Mouse (Mus musculus): Measurements from ENCODE around the gene E130208F15Rik. TPM values are rescaled to one million over a fixed set of nuclear protein-coding genes. Genes with fewer than 3 reads are reported as not detected.

The E130208F15Rik gene
- not detected in 2 replicates for polyA plus RNA-seq (2015; fragmentation: Nextera tagmentation; extraction: Ambion mirVana)

GRCm38 (mm10) chr7:30321539-30322284 is at the start of gene E130208F15Rik:
E130208F15Rik (plus strand) TSS chr7:30321740.
- Histone ChIP-seq H3K4me2 (peak within 1 kb of the TSS; percentile 79), H3K4me3 (replicated peaks) (peak within 1 kb of the TSS; percentile 91), H3K36me3 (peaks cover 4% of the 10 kb centered on the region; the same call in 1 of the 2 replicates), H3K9ac (replicated peaks) (peak within 1 kb of the TSS; percentile 80), H3K27ac (replicated peaks) (peak within 1 kb of the TSS; percentile 90), H3K9me3 (replicated peaks) (no peaks in the 10 kb centered on the region), H3K27me3 (replicated peaks) (peaks cover 7% of the 10 kb centered on the region; the same call in 1 of the 2 replicates), H3K4me1 (peaks cover 18% of the 10 kb centered on the region)
- under 1% methylated on average over 59 of the region's 63 CpGs for WGBS
- ATAC-seq (ENCODE audit: low FRiP score), result peak; percentile 70

- no peak overlapping the region for H3K27ac ChIP-seq (replicated peaks)
- no peak overlapping the region for H3K4me2 ChIP-seq
- H3K27me3 ChIP-seq (replicated peaks), result no peaks in the 10 kb centered on the region
- WGBS, result 79% methylated on average over 6 of the region's 6 CpGs
- ATAC-seq (ENCODE audit: low FRiP score), result no peak
- H3K4me1 ChIP-seq, result peaks cover 2% of the 10 kb centered on the region
- H3K9me3 ChIP-seq (replicated peaks), result no peaks in the 10 kb centered on the region
- H3K36me3 ChIP-seq, result no peaks in the 10 kb centered on the region
- H3K9ac ChIP-seq (replicated peaks), result no peak overlapping the region
- no peak overlapping the region for H3K4me3 ChIP-seq (replicated peaks)
Measured at GRCm38 (mm10) chr7:30274383-30274782, 47.2 kb upstream of the E130208F15Rik start.

- H3K4me2 ChIP-seq, result no peak overlapping the region
- WGBS, result 52% methylated on average over 2 of the region's 2 CpGs
- no peaks in the 10 kb centered on the region for H3K9me3 ChIP-seq (replicated peaks)
- no peaks in the 10 kb centered on the region for H3K36me3 ChIP-seq
- no peak overlapping the region for H3K27ac ChIP-seq (replicated peaks)
- H3K27me3 ChIP-seq (replicated peaks), result no peaks in the 10 kb centered on the region
- peaks cover 16% of the 10 kb centered on the region for H3K4me1 ChIP-seq
- H3K9ac ChIP-seq (replicated peaks), result no peak overlapping the region
- ATAC-seq (ENCODE audit: low FRiP score), result no peak
- 0 out of 2 replicates have a peak overlapping the region, but pooled peaks have one; percentile 75 for H3K4me3 ChIP-seq (replicated peaks)
Measured at GRCm38 (mm10) chr7:30278911-30279310, 42.6 kb upstream of the E130208F15Rik start.

- Histone ChIP-seq H3K27me3 (replicated peaks) (no peaks in the 10 kb centered on the region), H3K36me3 (no peaks in the 10 kb centered on the region), H3K9me3 (replicated peaks) (no peaks in the 10 kb centered on the region), H3K4me1 (peaks cover 16% of the 10 kb centered on the region), H3K9ac (replicated peaks) (peak overlapping the region; percentile 53; the same call in 1 of the 2 replicates), H3K4me2 (peak overlapping the region; percentile 98), H3K4me3 (replicated peaks) (peak overlapping the region; percentile 75), H3K27ac (replicated peaks) (no peak overlapping the region; the same call in 1 of the 2 replicates)
- no peak for ATAC-seq (ENCODE audit: low FRiP score)
- WGBS, result 0% methylated on average over 6 of the region's 6 CpGs
Measured at GRCm38 (mm10) chr7:30279536-30279935, 42.0 kb upstream of the E130208F15Rik start.

- peak; percentile 96 for ATAC-seq (ENCODE audit: low FRiP score)
- Histone ChIP-seq H3K36me3 (no peaks in the 10 kb centered on the region), H3K27me3 (replicated peaks) (no peaks in the 10 kb centered on the region), H3K4me3 (replicated peaks) (peak within 1 kb of the TSS; percentile 75), H3K27ac (replicated peaks) (peak within 1 kb of the TSS; percentile 97), H3K4me2 (peak within 1 kb of the TSS; percentile 98), H3K9ac (replicated peaks) (peak within 1 kb of the TSS; percentile 68), H3K4me1 (peaks cover 16% of the 10 kb centered on the region), H3K9me3 (replicated peaks) (no peaks in the 10 kb centered on the region)
- WGBS, result under 1% methylated on average over 48 of the region's 49 CpGs
Measured at GRCm38 (mm10) chr7:30279951-30280669, 41.4 kb upstream of the E130208F15Rik start, which contains the start of the genes Thap8 and Wdr62. Thap8 (plus strand) TSS chr7:30280094. Wdr62 (minus strand) TSS chr7:30280419.

GRCm38 (mm10) chr7:30280670-30281138 is 40.8 kb upstream of the E130208F15Rik start:
- Histone ChIP-seq H3K27ac (replicated peaks) (peak overlapping the region; percentile 97), H3K9me3 (replicated peaks) (no peaks in the 10 kb centered on the region), H3K27me3 (replicated peaks) (no peaks in the 10 kb centered on the region), H3K4me3 (replicated peaks) (peak overlapping the region; percentile 75), H3K4me2 (peak overlapping the region; percentile 98), H3K9ac (replicated peaks) (peak overlapping the region; percentile 68), H3K4me1 (peaks cover 16% of the 10 kb centered on the region), H3K36me3 (no peaks in the 10 kb centered on the region)
- under 1% methylated on average over 20 of the region's 20 CpGs for WGBS
- peak; percentile 90 for ATAC-seq (ENCODE audit: low FRiP score)

- H3K36me3 ChIP-seq, result no peaks in the 10 kb centered on the region
- ATAC-seq (ENCODE audit: low FRiP score), result no peak
- H3K27me3 ChIP-seq (replicated peaks), result no peaks in the 10 kb centered on the region
- peak overlapping the region; percentile 98 for H3K4me2 ChIP-seq
- WGBS, result 82% methylated on average over 4 of the region's 4 CpGs
- no peaks in the 10 kb centered on the region for H3K9me3 ChIP-seq (replicated peaks)
- peak overlapping the region; percentile 97 for H3K27ac ChIP-seq (replicated peaks)
- H3K4me1 ChIP-seq, result peaks cover 16% of the 10 kb centered on the region
- 0 out of 2 replicates have a peak overlapping the region, but pooled peaks have one; percentile 75 for H3K4me3 ChIP-seq (replicated peaks)
- no peak overlapping the region for H3K9ac ChIP-seq (replicated peaks)
Measured at GRCm38 (mm10) chr7:30281522-30281921, 40.0 kb upstream of the E130208F15Rik start.

GRCm38 (mm10) chr7:30282740-30283139 is 38.8 kb upstream of the E130208F15Rik start:
- H3K27ac ChIP-seq (replicated peaks), result no peak overlapping the region
- no peak overlapping the region for H3K4me2 ChIP-seq
- H3K9me3 ChIP-seq (replicated peaks), result no peaks in the 10 kb centered on the region
- H3K9ac ChIP-seq (replicated peaks), result no peak overlapping the region
- no peaks in the 10 kb centered on the region for H3K36me3 ChIP-seq
- H3K27me3 ChIP-seq (replicated peaks), result no peaks in the 10 kb centered on the region
- no peak overlapping the region for H3K4me3 ChIP-seq (replicated peaks)
- no peak for ATAC-seq (ENCODE audit: low FRiP score)
- peaks cover 16% of the 10 kb centered on the region for H3K4me1 ChIP-seq
- WGBS, result 87% methylated on average over 7 of the region's 7 CpGs

GRCm38 (mm10) chr7:30286701-30287410 is 34.7 kb upstream of the E130208F15Rik start:
- no peak for ATAC-seq (ENCODE audit: low FRiP score)
- WGBS, result 63% methylated on average over 8 of the region's 8 CpGs
- Histone ChIP-seq H3K9me3 (replicated peaks) (no peaks in the 10 kb centered on the region), H3K27me3 (replicated peaks) (no peaks in the 10 kb centered on the region), H3K27ac (replicated peaks) (no peak overlapping the region), H3K4me2 (no peak overlapping the region), H3K4me3 (replicated peaks) (no peak overlapping the region), H3K4me1 (peaks cover 12% of the 10 kb centered on the region), H3K9ac (replicated peaks) (no peak overlapping the region), H3K36me3 (no peaks in the 10 kb centered on the region)

GRCm38 (mm10) chr7:30288046-30288445 is 33.5 kb upstream of the E130208F15Rik start:
- Histone ChIP-seq H3K4me2 (no peak overlapping the region), H3K27ac (replicated peaks) (no peak overlapping the region), H3K27me3 (replicated peaks) (no peaks in the 10 kb centered on the region), H3K36me3 (no peaks in the 10 kb centered on the region), H3K4me3 (replicated peaks) (no peak overlapping the region), H3K4me1 (peaks cover 22% of the 10 kb centered on the region), H3K9ac (replicated peaks) (no peak overlapping the region), H3K9me3 (replicated peaks) (no peaks in the 10 kb centered on the region)
- no peak for ATAC-seq (ENCODE audit: low FRiP score)
- WGBS, result 68% methylated on average over 6 of the region's 6 CpGs

GRCm38 (mm10) chr7:30289071-30289713 is 32.3 kb upstream of the E130208F15Rik start:
- Histone ChIP-seq H3K27ac (replicated peaks) (no peak overlapping the region; the same call in 1 of the 2 replicates), H3K9me3 (replicated peaks) (no peaks in the 10 kb centered on the region), H3K4me3 (replicated peaks) (no peak overlapping the region), H3K9ac (replicated peaks) (no peak overlapping the region), H3K27me3 (replicated peaks) (no peaks in the 10 kb centered on the region), H3K4me1 (peaks cover 31% of the 10 kb centered on the region), H3K4me2 (no peak overlapping the region), H3K36me3 (peaks cover 9% of the 10 kb centered on the region)
- 67% methylated on average over 7 of the region's 7 CpGs for whole genome bisulfite sequencing
- ATAC-seq (ENCODE audit: low FRiP score), result no peak

Measured in neural tube, embryonic 15.5 days (tissue).